Mouse (Mus musculus): Measurements from ENCODE around the gene Rab3ip.

DNA sequence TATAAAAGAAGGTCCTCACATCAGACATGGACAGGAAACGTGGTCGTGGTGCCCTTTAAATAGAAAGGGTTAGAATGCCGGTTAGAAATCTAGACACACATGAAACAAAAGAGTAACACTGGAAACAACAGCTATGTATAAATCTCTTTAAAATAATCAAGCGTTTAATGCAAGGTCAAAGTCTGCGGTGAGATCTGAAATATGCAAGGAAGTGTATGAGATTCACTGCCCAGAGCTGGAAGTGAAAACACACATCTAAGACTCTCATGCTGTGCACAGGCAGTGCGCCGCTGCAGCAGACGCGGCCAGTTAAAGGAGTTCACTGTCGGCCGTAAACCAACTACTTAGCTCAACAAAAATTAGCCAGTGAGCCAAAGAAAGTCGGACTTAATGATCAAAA is 15.5 kb downstream of the Rab3ip start:
- TF ChIP-seq CTCF (IDR thresholded peaks at IDR 0.05; ENCODE audit: low read depth) (no peak), EP300 (IDR thresholded peaks at IDR 0.05; ENCODE audit: low read depth) (no peak)
